In genomic region chrX:50753459-50753858, GRCm38 (mm10) we compare ENCODE assay signal across 27 mouse cellular contexts.
"Had no signal": no experiment of that assay in that cellular context is flagged by ENCODE, and none has a peak within 500 bp of the region (broad histone marks: within the 10 kb centered on the region; RNA-seq: fewer than 3 reads in every experiment).

No protein-coding gene starts in this region.

- H3K9ac ChIP-seq: heart, embryonic 12.5 days; hindbrain, embryonic 13.5 days; hindbrain, embryonic 15.5 days; kidney, embryonic 15.5 days; limb, embryonic 12.5 days; liver, embryonic 13.5 days; liver, embryonic 15.5 days; liver, postnatal 0 days had no signal

- DNase-seq: gastrocnemius, adult 2 months; gastrocnemius, postnatal 10 days; gastrocnemius, postnatal 25 days; heart, adult 18-20 months; heart, postnatal 10 days; kidney, adult 11 months; kidney, adult 2 months; kidney, adult 9 months; kidney, postnatal 10 days; kidney, postnatal 25 days; kidney, postnatal 4 days; liver; liver, embryonic 13.5 days; liver, postnatal 0 days had no signal

- ATAC-seq: hindbrain, postnatal 0 days; intestine, embryonic 16.5 days; liver, postnatal 0 days had no signal

- H3K27me3 ChIP-seq: heart, embryonic 12.5 days; hindbrain, embryonic 13.5 days; hindbrain, embryonic 15.5 days; limb, embryonic 12.5 days; liver, embryonic 13.5 days; liver, embryonic 15.5 days had no signal

- H3K36me3 ChIP-seq: heart, embryonic 10.5 days; heart, embryonic 12.5 days; hindbrain, embryonic 13.5 days; hindbrain, embryonic 15.5 days; kidney, embryonic 15.5 days; limb, embryonic 10.5 days; limb, embryonic 12.5 days; liver, embryonic 13.5 days; liver, embryonic 15.5 days had no signal

- H3K4me3 ChIP-seq: gastrocnemius, adult 2 months; heart, embryonic 10.5 days; heart, embryonic 12.5 days; hindbrain, embryonic 13.5 days; hindbrain, embryonic 15.5 days; kidney, embryonic 15.5 days; layer of hippocampus, adult 2 months; left cerebral cortex, adult 2 months; limb, embryonic 10.5 days; limb, embryonic 12.5 days; liver, embryonic 13.5 days; liver, embryonic 15.5 days had no signal

- H3K9me3 ChIP-seq: heart, embryonic 10.5 days; heart, embryonic 12.5 days; hindbrain, embryonic 13.5 days; hindbrain, embryonic 15.5 days; kidney, embryonic 15.5 days; limb, embryonic 10.5 days; limb, embryonic 12.5 days; liver, embryonic 13.5 days; liver, embryonic 15.5 days had no signal

- H3K4me2 ChIP-seq: heart, embryonic 12.5 days; hindbrain, embryonic 13.5 days; hindbrain, embryonic 15.5 days; kidney, embryonic 15.5 days; limb, embryonic 12.5 days; liver, embryonic 11.5 days; liver, embryonic 13.5 days; liver, embryonic 15.5 days had no signal

- H3K4me1 ChIP-seq: heart, embryonic 10.5 days; heart, embryonic 12.5 days; hindbrain, embryonic 13.5 days; hindbrain, embryonic 15.5 days; kidney, embryonic 15.5 days; limb, embryonic 10.5 days; limb, embryonic 12.5 days; liver, embryonic 13.5 days; liver, embryonic 15.5 days had no signal

- H3K27ac ChIP-seq: gastrocnemius, adult 2 months; heart, embryonic 10.5 days; hindbrain, embryonic 13.5 days; hindbrain, embryonic 15.5 days; hindbrain, postnatal 0 days; kidney, embryonic 15.5 days; layer of hippocampus, adult 2 months; left cerebral cortex, adult 2 months; limb, embryonic 10.5 days; limb, embryonic 12.5 days; liver, embryonic 13.5 days; liver, embryonic 15.5 days had no signal
